Comparison of ENCODE assay signal across 16 mouse cellular contexts in the genomic region with DNA sequence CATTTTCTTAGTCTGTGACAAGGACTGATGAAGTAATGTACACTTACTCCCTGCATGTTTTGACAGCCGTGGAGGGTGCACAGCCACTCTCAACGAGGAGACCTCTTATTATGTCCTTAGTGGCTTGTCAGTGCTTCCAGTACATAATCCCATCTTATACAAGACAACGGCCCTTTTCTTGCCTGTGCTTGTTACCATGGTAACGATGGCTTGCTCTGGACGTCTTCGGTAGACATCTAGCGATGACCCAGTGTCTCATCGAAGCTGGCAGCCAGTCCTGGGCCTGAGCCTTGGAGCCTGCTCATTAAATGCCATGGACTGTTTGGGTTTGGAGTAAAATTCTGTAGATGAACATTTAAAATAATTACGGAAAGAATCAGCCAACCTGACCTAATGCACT.
DNase-seq lines count a peak whose midpoint lies in the region; ATAC-seq and TF ChIP-seq lines count a peak whose summit lies in the region.
"Had no signal": no experiment of that assay in that cellular context is flagged by ENCODE, and none has a peak within 500 bp of the region (broad histone marks: within the 10 kb centered on the region; RNA-seq: fewer than 3 reads in every experiment).

No protein-coding gene starts in this region.

- no peaks in the 10 kb centered on the region for H3K9me3 ChIP-seq in forebrain, embryonic 16.5 days (ENCODE audit: control insufficient read depth, low read length)
- H3K9me3 ChIP-seq in midbrain, postnatal 0 days (ENCODE audit: low read length), result no peaks in the 10 kb centered on the region
- H3K9me3 ChIP-seq: heart, embryonic 13.5 days had no signal

- no peak for TF ChIP-seq CTCF in midbrain, postnatal 0 days (IDR thresholded peaks at IDR 0.05)

- H3K4me2 ChIP-seq in forebrain, embryonic 16.5 days (ENCODE audit: low read length), result no peak overlapping the region
- no peak overlapping the region for H3K4me2 ChIP-seq in midbrain, postnatal 0 days (ENCODE audit: low read depth, low read length, poor library complexity, severe bottlenecking)
- H3K4me2 ChIP-seq: heart, embryonic 13.5 days had no signal

- H3K36me3 ChIP-seq in forebrain, embryonic 16.5 days (ENCODE audit: control insufficient read depth, insufficient read depth), result no peaks in the 10 kb centered on the region
- no peaks in the 10 kb centered on the region for H3K36me3 ChIP-seq in midbrain, postnatal 0 days (ENCODE audit: insufficient read depth, low read length)
- H3K36me3 ChIP-seq: heart, embryonic 13.5 days had no signal

- H3K27ac ChIP-seq in forebrain, embryonic 16.5 days (ENCODE audit: low read length), result no peak overlapping the region
- H3K27ac ChIP-seq in midbrain, postnatal 0 days (ENCODE audit: low read depth, low read length), result peak overlapping the region; percentile 57; the same call in 1 of the 2 replicates
- H3K27ac ChIP-seq: heart, embryonic 13.5 days; liver, embryonic 14.5 days had no signal

- peak; percentile 22 for DNase-seq in embryo, embryonic 10.5 days (ENCODE audit: low spot score)
- no peak for DNase-seq in embryo, embryonic 9.5 days (ENCODE audit: extremely low spot score)
- DNase-seq in left cerebral cortex, postnatal 4 days, result peak; percentile 38
- DNase-seq in left cerebral cortex, adult 11 months (ENCODE audit: low spot score), result no peak
- DNase-seq in midbrain, postnatal 0 days (ENCODE audit: low spot score), result peak; percentile 77
- no peak for DNase-seq in layer of hippocampus, postnatal 36 days
- no peak for DNase-seq in urinary bladder, postnatal 4 days (ENCODE audit: low spot score in 2 of 2)
- DNase-seq: adrenal gland, postnatal 36 days; heart, postnatal 4 days; kidney, adult 11 months; kidney, postnatal 25 days; layer of hippocampus, adult 9-11 months; lung, postnatal 10 days had no signal

- WGBS in forebrain, embryonic 16.5 days, result 29% methylated on average over 9 of the region's 9 CpGs
- 18% methylated on average over 9 of the region's 9 CpGs for WGBS in midbrain, postnatal 0 days

- no peak overlapping the region for H3K9ac ChIP-seq in forebrain, embryonic 16.5 days (replicated peaks; ENCODE audit: low read depth, low read length)
- H3K9ac ChIP-seq in midbrain, postnatal 0 days (replicated peaks; ENCODE audit: low read length, poor library complexity, severe bottlenecking), result no peak overlapping the region
- H3K9ac ChIP-seq: heart, embryonic 13.5 days; liver, embryonic 14.5 days had no signal

- peak; percentile 26; the same call in 1 of the 2 replicates for ATAC-seq in forebrain, embryonic 16.5 days
- peak; percentile 63; the same call in 1 of the 2 replicates for ATAC-seq in midbrain, postnatal 0 days (ENCODE audit: low FRiP score)

- H3K27me3 ChIP-seq in forebrain, embryonic 16.5 days (replicated peaks; ENCODE audit: control insufficient read depth, insufficient read depth, low read length), result no peaks in the 10 kb centered on the region
- no peaks in the 10 kb centered on the region for H3K27me3 ChIP-seq in midbrain, postnatal 0 days (ENCODE audit: insufficient read depth, low read length)
- H3K27me3 ChIP-seq: heart, embryonic 13.5 days had no signal

- H3K4me1 ChIP-seq in forebrain, embryonic 16.5 days (replicated peaks; ENCODE audit: control insufficient read depth, insufficient read depth, low read length), result peaks cover 4% of the 10 kb centered on the region; the same call in 1 of the 2 replicates
- H3K4me1 ChIP-seq in midbrain, postnatal 0 days (ENCODE audit: insufficient read depth, low read length), result peaks cover 5% of the 10 kb centered on the region; the same call in 1 of the 2 replicates
- H3K4me1 ChIP-seq: heart, embryonic 13.5 days had no signal

- H3K4me3 ChIP-seq in forebrain, embryonic 16.5 days (replicated peaks; ENCODE audit: low read length), result no peak overlapping the region
- no peak overlapping the region for H3K4me3 ChIP-seq in midbrain, postnatal 0 days (ENCODE audit: low read depth, low read length)
- H3K4me3 ChIP-seq: heart, embryonic 13.5 days had no signal

- intact Hi-C loops in left cerebral cortex, postnatal 4 days (cut with DNase I), result no loop called here

Comparison
In these comparisons a context has a peak if more than half of its experiments do, and no peak if none do; other contexts are left out.
1. DNase-seq: peak in embryo, embryonic 10.5 days (single experiment), left cerebral cortex, postnatal 4 days (single experiment) and midbrain, postnatal 0 days (single experiment); none in embryo, embryonic 9.5 days (single experiment), left cerebral cortex, adult 11 months (single experiment), layer of hippocampus, postnatal 36 days (0 of 2) and urinary bladder, postnatal 4 days (0 of 2).